Mouse (Mus musculus) ZHBTc4 (cell line): ENCODE measurements around the gene Bach2.

Experiments used
- DNase-seq: peaks from one replicate; pipeline ENCODE4 v3.0.0-alpha.2; 2011; ENCODE audit warnings: low read depth, low spot score

The Bach2 gene

GRCm38 (mm10) chr4:32522013-32522412 lies 283.4 kb downstream of the Bach2 start:
- DNase-seq: no peak

- no peak for DNase-seq
These were observed 285.7 kb downstream of the Bach2 start for GRCm38 (mm10) chr4:32524282-32524681.

- DNase-seq: no peak
These were observed 286.4 kb downstream of the Bach2 start for GRCm38 (mm10) chr4:32525000-32525399.

GRCm38 (mm10) chr4:32526228-32526836 lies 287.7 kb downstream of the Bach2 start:
- no peak for DNase-seq

- no peak for DNase-seq
These were observed 290.9 kb downstream of the Bach2 start for GRCm38 (mm10) chr4:32529443-32529995.

- DNase-seq: no peak
These were observed 291.9 kb downstream of the Bach2 start for GRCm38 (mm10) chr4:32530421-32530920.

- no peak for DNase-seq
These were observed 292.6 kb downstream of the Bach2 start for GRCm38 (mm10) chr4:32530921-32531846.

- no peak for DNase-seq
These were observed 293.5 kb downstream of the Bach2 start for GRCm38 (mm10) chr4:32532079-32532478.

GRCm38 (mm10) chr4:32533735-32534134 lies 295.1 kb downstream of the Bach2 start:
- DNase-seq: no peak

- no peak for DNase-seq
These were observed 297.0 kb downstream of the Bach2 start for GRCm38 (mm10) chr4:32535626-32536025.

- DNase-seq: no peak
These were observed 298.4 kb downstream of the Bach2 start for GRCm38 (mm10) chr4:32536870-32537508.

- DNase-seq: peak; percentile 80
These were observed 299.5 kb downstream of the Bach2 start for GRCm38 (mm10) chr4:32538088-32538487.

- DNase-seq: no peak
These were observed 299.9 kb downstream of the Bach2 start for GRCm38 (mm10) chr4:32538488-32538887.

- no peak for DNase-seq
These were observed 300.4 kb downstream of the Bach2 start for GRCm38 (mm10) chr4:32538987-32539386.

- DNase-seq: no peak
These were observed 306.4 kb downstream of the Bach2 start for GRCm38 (mm10) chr4:32544821-32545545.

- no peak for DNase-seq
These were observed 306.9 kb downstream of the Bach2 start for GRCm38 (mm10) chr4:32545548-32545947.

GRCm38 (mm10) chr4:32549150-32549549 lies 310.5 kb downstream of the Bach2 start:
- no peak for DNase-seq

- peak; percentile 82 for DNase-seq
These were observed 312.7 kb downstream of the Bach2 start for GRCm38 (mm10) chr4:32551337-32551736.

GRCm38 (mm10) chr4:32555506-32555905 lies 316.9 kb downstream of the Bach2 start:
- no peak for DNase-seq

- no peak for DNase-seq
These were observed 321.6 kb downstream of the Bach2 start for GRCm38 (mm10) chr4:32560246-32560645.
